8 mouse cellular contexts compared by ENCODE assay signal in the genomic region with DNA sequence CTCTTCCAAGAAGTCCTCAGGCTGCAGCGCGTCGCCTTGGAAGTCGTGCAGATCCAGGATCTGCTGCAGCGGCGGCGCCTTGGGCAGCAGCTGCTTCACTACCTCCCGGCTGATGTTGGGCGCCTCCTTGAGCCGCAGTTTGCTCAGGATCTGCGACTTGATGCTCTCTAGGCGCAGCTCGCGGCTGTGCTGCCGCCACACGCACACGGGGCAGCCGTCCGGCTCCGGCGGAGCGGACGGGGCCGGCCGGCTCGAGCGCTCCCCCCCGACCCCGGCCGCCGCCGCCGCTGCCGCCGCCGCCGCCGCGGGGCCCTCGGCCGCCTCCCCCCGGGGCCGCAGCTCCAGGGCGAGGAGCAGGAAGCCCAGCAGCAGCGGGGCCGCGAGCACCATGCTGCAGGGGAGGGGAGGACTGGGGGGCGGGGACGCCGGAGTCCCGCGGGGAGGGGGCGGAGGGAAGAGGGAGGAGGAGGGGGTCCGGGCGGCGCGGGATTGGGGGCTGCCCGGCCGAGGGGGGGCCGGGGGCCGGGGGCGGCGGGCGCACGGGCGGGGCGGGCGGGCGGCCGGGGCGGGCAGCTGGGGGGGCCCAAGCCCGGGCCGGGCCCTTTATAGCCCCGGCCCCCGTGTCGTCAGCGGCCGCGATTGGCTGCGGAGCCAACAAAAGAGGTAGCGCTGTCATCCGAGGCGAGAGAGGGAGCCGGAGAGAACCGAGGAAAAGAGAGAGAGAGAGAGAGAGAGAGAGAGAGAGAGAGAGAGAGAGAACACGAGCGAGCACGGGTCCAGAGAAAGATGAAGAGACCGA. TPM values are rescaled to one million over a fixed set of nuclear protein-coding genes. Genes with fewer than 3 reads are reported as not detected.
DNase-seq lines count a peak whose midpoint lies in the region; ATAC-seq and TF ChIP-seq lines count a peak whose summit lies in the region.

A gene (minus strand): TSS at position 423 of the 799 bp plus-strand sequence.

- no peaks in the 10 kb centered on the region for H3K9me3 ChIP-seq in forebrain, embryonic 15.5 days
- no peaks in the 10 kb centered on the region for H3K9me3 ChIP-seq in limb, embryonic 13.5 days
- H3K9me3 ChIP-seq in midbrain, embryonic 12.5 days, result no peaks in the 10 kb centered on the region

- peak; percentile 53 for DNase-seq in layer of hippocampus, adult 11-12 months (ENCODE audit: low spot score)
- DNase-seq in layer of hippocampus, adult 9-10 months (ENCODE audit: low spot score), result no peak
- DNase-seq in induced T-regulatory cell, adult 2 months (ENCODE audit: low read depth), result peak; percentile 77
- peak; percentile 71 for DNase-seq in thymus, adult 2 months

- H3K4me1 ChIP-seq in forebrain, embryonic 15.5 days, result peaks cover 48% of the 10 kb centered on the region
- peaks cover 42% of the 10 kb centered on the region for H3K4me1 ChIP-seq in limb, embryonic 13.5 days
- H3K4me1 ChIP-seq in midbrain, embryonic 12.5 days, result peaks cover 46% of the 10 kb centered on the region
- H3K4me1 ChIP-seq in thymus, adult 2 months (replicated peaks; ENCODE audit: control insufficient read depth, insufficient read depth, low read length), result peaks cover 19% of the 10 kb centered on the region

- TF ChIP-seq CTCF in thymus, adult 2 months (IDR thresholded peaks at IDR 0.05; ENCODE audit: borderline replicate concordance, control insufficient read depth, extremely low read depth, insufficient read depth, low read length, poor library complexity), result 0 out of 2 replicates have a peak, but pooled peaks have one; percentile 22

- H3K9ac ChIP-seq in forebrain, embryonic 15.5 days (replicated peaks), result peak within 1 kb of the TSS; percentile 81
- H3K9ac ChIP-seq in limb, embryonic 13.5 days, result peak within 1 kb of the TSS; percentile 88
- peak within 1 kb of the TSS; percentile 79 for H3K9ac ChIP-seq in midbrain, embryonic 12.5 days (replicated peaks)

- no peak; the same call in 1 of the 2 replicates for TF ChIP-seq POLR2A in thymus, adult 2 months (IDR thresholded peaks at IDR 0.05; ENCODE audit: control insufficient read depth, extremely low read depth, insufficient read depth, low read length, poor library complexity)

- H3K27ac ChIP-seq in forebrain, embryonic 15.5 days (replicated peaks), result peak within 1 kb of the TSS; percentile 97
- peak within 1 kb of the TSS; percentile 95 for H3K27ac ChIP-seq in limb, embryonic 13.5 days
- H3K27ac ChIP-seq in midbrain, embryonic 12.5 days (replicated peaks), result peak within 1 kb of the TSS; percentile 91
- H3K27ac ChIP-seq in thymus, adult 2 months (ENCODE audit: control insufficient read depth, insufficient read depth, low read length), result no peak within 1 kb of the TSS

- H3K4me2 ChIP-seq in forebrain, embryonic 15.5 days (replicated peaks), result peak within 1 kb of the TSS; percentile 90
- peak within 1 kb of the TSS; percentile 85 for H3K4me2 ChIP-seq in limb, embryonic 13.5 days (replicated peaks)
- H3K4me2 ChIP-seq in midbrain, embryonic 12.5 days (replicated peaks), result peak within 1 kb of the TSS; percentile 93

- 0 out of 2 replicates have a peak, but pooled peaks cover 3% of the 10 kb centered on the region for H3K27me3 ChIP-seq in forebrain, embryonic 15.5 days
- H3K27me3 ChIP-seq in limb, embryonic 13.5 days, result peaks cover 8% of the 10 kb centered on the region
- peaks cover 27% of the 10 kb centered on the region for H3K27me3 ChIP-seq in midbrain, embryonic 12.5 days
- H3K27me3 ChIP-seq in thymus, adult 2 months (ENCODE audit: control insufficient read depth, insufficient read depth, low read length), result peaks cover 2% of the 10 kb centered on the region; the same call in 1 of the 2 replicates

- peak within 1 kb of the TSS; percentile 68 for H3K4me3 ChIP-seq in forebrain, embryonic 15.5 days
- H3K4me3 ChIP-seq in limb, embryonic 13.5 days, result peak within 1 kb of the TSS; percentile 63
- peak within 1 kb of the TSS; percentile 82 for H3K4me3 ChIP-seq in midbrain, embryonic 12.5 days
- H3K4me3 ChIP-seq in thymus, adult 2 months (ENCODE audit: control insufficient read depth, insufficient read depth, low read length), result peak within 1 kb of the TSS; percentile 76

- under 1% methylated on average over 57 of the region's 89 CpGs for WGBS in forebrain, embryonic 15.5 days
- WGBS in limb, embryonic 13.5 days, result under 1% methylated on average over 41 of the region's 89 CpGs
- under 1% methylated on average over 71 of the region's 89 CpGs for WGBS in midbrain, embryonic 12.5 days
- WGBS in thymus, adult 2 months, result under 1% methylated on average over 63 of the region's 89 CpGs

- H3K36me3 ChIP-seq in forebrain, embryonic 15.5 days, result peaks cover 7% of the 10 kb centered on the region; the same call in 1 of the 2 replicates
- peaks cover 15% of the 10 kb centered on the region for H3K36me3 ChIP-seq in limb, embryonic 13.5 days
- H3K36me3 ChIP-seq in midbrain, embryonic 12.5 days, result peaks cover 15% of the 10 kb centered on the region; the same call in 1 of the 2 replicates
- H3K36me3 ChIP-seq in thymus, adult 2 months (ENCODE audit: control insufficient read depth, insufficient read depth, low read length), result no peaks in the 10 kb centered on the region

- peak; percentile 65 for ATAC-seq in activated CD4-positive, CD25-positive, alpha-beta regulatory T cell, adult 4 months
- peak; percentile 85 for ATAC-seq in forebrain, embryonic 15.5 days (replicated peaks)
- ATAC-seq in limb, embryonic 13.5 days (ENCODE audit: low FRiP score, low read depth), result peak; percentile 79
- peak; percentile 88 for ATAC-seq in midbrain, embryonic 12.5 days (ENCODE audit: low FRiP score, low read depth)

RNA-seq across cellular contexts. Expression of the gene that starts here (rescaled TPM):
- 1 to 10 TPM; 5.0 to 5.6 TPM for polyA plus RNA-seq in activated CD4-positive, CD25-positive, alpha-beta regulatory T cell, adult 4 months (2017; shearing (Covaris generic))
- 7.5 and 8.7 TPM in 2 replicates for polyA plus RNA-seq in forebrain, embryonic 15.5 days (2015; fragmentation: Nextera tagmentation; extraction: Ambion mirVana)
- 12.5 and 13.1 TPM in 2 replicates for polyA plus RNA-seq in limb, embryonic 13.5 days (2015; fragmentation: Nextera tagmentation; extraction: Ambion mirVana)
- polyA plus RNA-seq in midbrain, embryonic 12.5 days (2016; fragmentation: Nextera tagmentation; extraction: Ambion mirVana), result 10.8 and 12.0 TPM in 2 replicates
- 5.6 and 5.8 TPM in 2 replicates for polyA plus RNA-seq in thymus, adult 2 months (2012; rRNA removed)
